Mouse (Mus musculus): ENCODE results near the gene Tsnax. TPM values are rescaled to one million over a fixed set of nuclear protein-coding genes. Genes with fewer than 3 reads are reported as not detected.

Gene Tsnax
- polyA plus RNA-seq, 1 experiment: 40.2 TPM

GRCm38 (mm10) chr8:125053505-125054435, 41.0 kb downstream of the Tsnax start, which contains the start of gene Disc1:
Gene Disc1, plus strand, starts transcription at chr8:125054195.
- TF ChIP-seq POLR2A (IDR thresholded peaks at IDR 0.05; ENCODE audit: borderline replicate concordance, extremely low read depth, low read depth, low read length) (no peak), CTCF (IDR thresholded peaks at IDR 0.05; ENCODE audit: insufficient read depth, low read length) (no peak)
- Histone ChIP-seq H3K4me3 (replicated peaks; ENCODE audit: extremely low read depth, low read depth, low read length) (peak within 1 kb of the TSS; percentile 81), H3K4me1 (ENCODE audit: control insufficient read depth, insufficient read depth, low read length) (no peaks in the 10 kb centered on the region)
- DNase-seq: peak; percentile 12
- WGBS: 2% methylated on average over 61 of the region's 65 CpGs

DNA sequence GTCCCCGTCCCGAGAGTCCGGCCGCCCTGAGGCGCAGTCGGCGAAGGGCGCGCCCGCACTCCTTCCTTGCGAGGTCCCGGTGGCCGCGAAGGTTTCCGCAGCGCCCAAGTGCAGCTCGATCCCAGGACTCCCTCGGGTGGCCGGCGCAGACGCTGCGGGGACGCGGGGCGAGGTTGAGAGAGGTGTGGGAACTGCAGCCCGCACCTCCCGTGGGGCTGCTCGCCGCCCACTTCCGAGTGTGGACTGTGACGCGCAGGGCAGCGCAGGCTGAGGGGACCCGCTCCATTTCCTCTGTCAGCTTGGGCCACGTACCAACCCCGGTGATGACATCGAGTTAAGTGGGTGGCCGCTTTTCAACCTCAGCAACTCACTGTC, 41.6 kb downstream of the Tsnax start:
- no peak for TF ChIP-seq CTCF (IDR thresholded peaks at IDR 0.05; ENCODE audit: insufficient read depth, low read length)
- TF ChIP-seq POLR2A (IDR thresholded peaks at IDR 0.05; ENCODE audit: borderline replicate concordance, extremely low read depth, low read depth, low read length): peak; percentile 58; the same call in 1 of the 2 replicates
- WGBS: under 1% methylated on average over 38 of the region's 38 CpGs

DNA sequence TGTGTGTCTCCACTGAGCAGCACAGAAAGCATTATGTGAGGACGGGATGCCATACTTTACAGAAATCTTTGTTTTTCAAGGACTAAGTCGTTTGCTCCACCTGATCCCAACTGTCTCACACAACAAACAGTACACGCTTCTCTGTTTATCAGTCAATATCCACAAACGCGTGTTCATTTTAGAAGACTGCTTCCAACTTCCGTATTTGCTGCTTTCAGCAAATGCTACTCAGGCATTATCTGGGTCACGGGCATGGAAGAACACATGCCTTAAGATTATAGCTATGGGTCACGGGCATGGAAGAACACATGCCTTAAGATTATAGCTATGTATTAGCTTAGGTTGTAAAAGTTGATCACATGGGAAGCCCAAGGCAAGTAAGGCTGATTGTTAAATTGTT, 48.1 kb downstream of the Tsnax start:
- WGBS: 88% methylated on average over 8 of the region's 8 CpGs

More for the DNA sequence above, 41.6 kb downstream of the Tsnax start:
- no peaks in the 10 kb centered on the region for H3K4me1 ChIP-seq (ENCODE audit: control insufficient read depth, insufficient read depth, low read length)
- DNase-seq: peak; percentile 36
- peak overlapping the region; percentile 81 for H3K4me3 ChIP-seq (replicated peaks; ENCODE audit: extremely low read depth, low read depth, low read length)

DNA sequence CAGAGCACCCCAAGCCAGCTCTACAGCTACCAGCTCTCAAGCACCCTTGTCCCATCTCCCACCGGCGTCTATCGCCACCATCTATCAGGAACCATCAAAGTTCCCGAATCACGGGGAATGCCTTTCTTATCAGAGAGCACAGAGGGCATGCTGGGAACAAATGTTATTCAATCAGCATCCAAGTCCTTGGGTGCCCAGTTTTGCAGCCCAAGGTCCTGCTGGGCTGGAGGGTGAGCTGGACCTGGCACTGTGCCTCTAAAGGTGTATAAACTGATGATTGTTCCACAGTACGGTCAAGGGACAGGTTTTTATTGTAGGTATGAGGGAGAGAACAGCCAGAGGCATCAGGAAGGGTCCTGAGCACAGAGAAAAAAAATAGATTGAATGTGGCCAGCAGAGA, 52.8 kb downstream of the Tsnax start:
- H3K4me3 ChIP-seq (replicated peaks; ENCODE audit: extremely low read depth, low read depth, low read length): no peak overlapping the region
- 61% methylated on average over 6 of the region's 6 CpGs for WGBS

More for the DNA sequence above, 48.1 kb downstream of the Tsnax start:
- TF ChIP-seq CTCF (IDR thresholded peaks at IDR 0.05; ENCODE audit: insufficient read depth, low read length) (no peak), POLR2A (IDR thresholded peaks at IDR 0.05; ENCODE audit: borderline replicate concordance, extremely low read depth, low read depth, low read length) (no peak)
- DNase-seq: no peak
- Histone ChIP-seq H3K4me1 (ENCODE audit: control insufficient read depth, insufficient read depth, low read length) (no peaks in the 10 kb centered on the region), H3K4me3 (replicated peaks; ENCODE audit: extremely low read depth, low read depth, low read length) (no peak overlapping the region)

GRCm38 (mm10) chr8:125066913-125067595, 54.3 kb downstream of the Tsnax start:
- 7% methylated on average over 12 of the region's 12 CpGs for WGBS
- Histone ChIP-seq H3K4me3 (replicated peaks; ENCODE audit: extremely low read depth, low read depth, low read length) (peak overlapping the region; percentile 42), H3K4me1 (ENCODE audit: control insufficient read depth, insufficient read depth, low read length) (peaks cover 5% of the 10 kb centered on the region)
- TF ChIP-seq CTCF (IDR thresholded peaks at IDR 0.05; ENCODE audit: insufficient read depth, low read length) (0 out of 2 replicates have a peak, but pooled peaks have one; percentile 2), POLR2A (IDR thresholded peaks at IDR 0.05; ENCODE audit: borderline replicate concordance, extremely low read depth, low read depth, low read length) (peak; percentile 27; the same call in 1 of the 2 replicates)
- peak; percentile 60 for DNase-seq

More for the DNA sequence above, 52.8 kb downstream of the Tsnax start:
- DNase-seq: no peak
- TF ChIP-seq CTCF (IDR thresholded peaks at IDR 0.05; ENCODE audit: insufficient read depth, low read length) (no peak), POLR2A (IDR thresholded peaks at IDR 0.05; ENCODE audit: borderline replicate concordance, extremely low read depth, low read depth, low read length) (no peak)
- peaks cover 5% of the 10 kb centered on the region for H3K4me1 ChIP-seq (ENCODE audit: control insufficient read depth, insufficient read depth, low read length)

GRCm38 (mm10) chr8:125067596-125067960, 54.8 kb downstream of the Tsnax start:
- DNase-seq: peak; percentile 23
- Histone ChIP-seq H3K4me3 (replicated peaks; ENCODE audit: extremely low read depth, low read depth, low read length) (no peak overlapping the region), H3K4me1 (ENCODE audit: control insufficient read depth, insufficient read depth, low read length) (peaks cover 5% of the 10 kb centered on the region)
- TF ChIP-seq POLR2A (IDR thresholded peaks at IDR 0.05; ENCODE audit: borderline replicate concordance, extremely low read depth, low read depth, low read length): no peak
- no peak for TF ChIP-seq CTCF (IDR thresholded peaks at IDR 0.05; ENCODE audit: insufficient read depth, low read length)
- 25% methylated on average over 9 of the region's 9 CpGs for WGBS

GRCm38 (mm10) chr8:125068146-125068905, 55.5 kb downstream of the Tsnax start:
- WGBS: 62% methylated on average over 6 of the region's 6 CpGs
- Histone ChIP-seq H3K4me1 (ENCODE audit: control insufficient read depth, insufficient read depth, low read length) (peaks cover 5% of the 10 kb centered on the region), H3K4me3 (replicated peaks; ENCODE audit: extremely low read depth, low read depth, low read length) (no peak overlapping the region)
- DNase-seq: no peak
- TF ChIP-seq POLR2A (IDR thresholded peaks at IDR 0.05; ENCODE audit: borderline replicate concordance, extremely low read depth, low read depth, low read length) (no peak), CTCF (IDR thresholded peaks at IDR 0.05; ENCODE audit: insufficient read depth, low read length) (no peak)

DNA sequence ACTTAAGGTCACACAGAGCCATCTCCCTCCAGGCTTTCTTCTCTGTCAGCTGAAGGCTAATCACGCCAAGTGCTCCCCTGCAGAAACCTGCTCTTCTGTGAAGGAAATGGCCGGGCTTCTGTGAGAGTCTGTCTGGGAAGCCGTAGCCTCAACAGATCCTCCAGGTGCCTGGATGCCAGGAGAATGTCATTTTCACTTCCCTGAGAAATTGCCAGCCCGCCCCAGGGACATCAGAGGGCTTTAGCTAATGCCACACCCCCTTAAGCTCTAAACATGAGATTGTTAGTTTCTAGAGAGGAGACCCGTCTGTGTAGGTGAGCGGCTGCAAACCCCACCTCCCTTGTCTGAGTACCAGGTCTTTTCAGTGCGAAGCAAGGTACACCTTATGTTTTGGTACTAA, 56.5 kb downstream of the Tsnax start:
- TF ChIP-seq POLR2A (IDR thresholded peaks at IDR 0.05; ENCODE audit: borderline replicate concordance, extremely low read depth, low read depth, low read length) (no peak), CTCF (IDR thresholded peaks at IDR 0.05; ENCODE audit: insufficient read depth, low read length) (no peak)
- no peak for DNase-seq
- peaks cover 5% of the 10 kb centered on the region for H3K4me1 ChIP-seq (ENCODE audit: control insufficient read depth, insufficient read depth, low read length)
- 84% methylated on average over 7 of the region's 7 CpGs for WGBS
- H3K4me3 ChIP-seq (replicated peaks; ENCODE audit: extremely low read depth, low read depth, low read length): no peak overlapping the region

GRCm38 (mm10) chr8:125069733-125070132, 56.9 kb downstream of the Tsnax start:
- WGBS: 79% methylated on average over 6 of the region's 6 CpGs
- TF ChIP-seq CTCF (IDR thresholded peaks at IDR 0.05; ENCODE audit: insufficient read depth, low read length): no peak
- no peak for TF ChIP-seq POLR2A (IDR thresholded peaks at IDR 0.05; ENCODE audit: borderline replicate concordance, extremely low read depth, low read depth, low read length)
- DNase-seq: no peak
- H3K4me3 ChIP-seq (replicated peaks; ENCODE audit: extremely low read depth, low read depth, low read length): no peak overlapping the region
- H3K4me1 ChIP-seq (ENCODE audit: control insufficient read depth, insufficient read depth, low read length): peaks cover 5% of the 10 kb centered on the region

All from lung, adult 2 months (tissue).